ENCODE assay signal across 9 mouse cellular contexts in genomic region chr6:148001071-148001470, GRCm38 (mm10). TPM values are rescaled to one million over a fixed set of nuclear protein-coding genes. Genes with fewer than 3 reads are reported as not detected.
DNase-seq lines count a peak whose midpoint lies in the region; TF ChIP-seq lines count a peak whose summit lies in the region.
"Had no signal": no experiment of that assay in that cellular context is flagged by ENCODE, and none has a peak within 500 bp of the region (broad histone marks: within the 10 kb centered on the region; RNA-seq: fewer than 3 reads in every experiment).

No protein-coding gene starts in this region.

- no peaks in the 10 kb centered on the region for H3K36me3 ChIP-seq in heart, adult 2 months (ENCODE audit: control insufficient read depth, insufficient read depth, low read length)
- H3K36me3 ChIP-seq in thymus, adult 2 months (ENCODE audit: control insufficient read depth, insufficient read depth, low read length), result no peaks in the 10 kb centered on the region
- H3K36me3 ChIP-seq: heart, embryonic 15.5 days had no signal

- no peak overlapping the region for H3K27ac ChIP-seq in heart, adult 2 months
- no peak overlapping the region for H3K27ac ChIP-seq in thymus, adult 2 months (ENCODE audit: control insufficient read depth, insufficient read depth, low read length)
- H3K27ac ChIP-seq: heart, embryonic 15.5 days had no signal

- DNase-seq in heart, adult 2 months, result no peak
- DNase-seq in heart, postnatal 14 days, result no peak
- peak; percentile 63 for DNase-seq in 3T3-L1 (ENCODE audit: low read depth, low spot score)
- DNase-seq in ZHBTc4 (ENCODE audit: low read depth, low spot score), result peak; percentile 68
- DNase-seq in kidney, postnatal 4 days, result peak; percentile 4 to 14
- DNase-seq in thymus, postnatal 25 days, result no peak
- DNase-seq in thymus, adult 2 months, result no peak
- DNase-seq in layer of hippocampus, postnatal 36 days, result no peak

- no peak overlapping the region for H3K4me3 ChIP-seq in heart, adult 2 months
- no peak overlapping the region for H3K4me3 ChIP-seq in thymus, adult 2 months (ENCODE audit: control insufficient read depth, insufficient read depth, low read length)
- H3K4me3 ChIP-seq: heart, embryonic 15.5 days had no signal

- H3K4me1 ChIP-seq in heart, adult 2 months (ENCODE audit: control insufficient read depth, insufficient read depth, low read length), result no peaks in the 10 kb centered on the region
- H3K4me1 ChIP-seq in thymus, adult 2 months (replicated peaks; ENCODE audit: control insufficient read depth, insufficient read depth, low read length), result no peaks in the 10 kb centered on the region
- H3K4me1 ChIP-seq: heart, embryonic 15.5 days had no signal

- 28% methylated on average over 3 of the region's 3 CpGs for WGBS in heart, adult 2 months
- WGBS in thymus, adult 2 months, result 58% methylated on average over 3 of the region's 3 CpGs

- TF ChIP-seq CTCF in heart, adult 2 months (IDR thresholded peaks at IDR 0.05), result peak; percentile 66
- no peak for TF ChIP-seq CTCF in thymus, adult 2 months (IDR thresholded peaks at IDR 0.05; ENCODE audit: borderline replicate concordance, control insufficient read depth, extremely low read depth, insufficient read depth, low read length, poor library complexity)

- H3K9ac ChIP-seq in heart, adult 2 months (ENCODE audit: low read depth, low read length), result no peak overlapping the region
- H3K9ac ChIP-seq: heart, embryonic 15.5 days had no signal

- intact Hi-C loops in heart, adult 2 months (cut with DNase I), result loop anchor here (10.0 kb wide), 1 partner anchor 134 kb away; no protein-coding TSS in a partner anchor
- intact Hi-C loops in heart, postnatal 14 days (cut with DNase I), result loop anchor here (5.0 kb wide), 1 partner anchor 136 kb away; no protein-coding TSS in a partner anchor

- no peak for TF ChIP-seq EP300 in heart, adult 2 months (IDR thresholded peaks at IDR 0.05; ENCODE audit: insufficient read depth, low read depth, low read length)

- H3K79me2 ChIP-seq in heart, adult 2 months (replicated peaks; ENCODE audit: control insufficient read depth, insufficient read depth, low read length), result no peaks in the 10 kb centered on the region

- no peak for TF ChIP-seq POLR2A in heart, adult 2 months (IDR thresholded peaks at IDR 0.05; ENCODE audit: insufficient read depth, low read depth, low read length)
- TF ChIP-seq POLR2A in thymus, adult 2 months (IDR thresholded peaks at IDR 0.05; ENCODE audit: control insufficient read depth, extremely low read depth, insufficient read depth, low read length, poor library complexity), result no peak

- H3K27me3 ChIP-seq in heart, adult 2 months (ENCODE audit: control insufficient read depth, insufficient read depth, low read length), result no peaks in the 10 kb centered on the region
- H3K27me3 ChIP-seq in thymus, adult 2 months (ENCODE audit: control insufficient read depth, insufficient read depth, low read length), result no peaks in the 10 kb centered on the region
- H3K27me3 ChIP-seq: heart, embryonic 15.5 days had no signal

RNA-seq across cellular contexts. Expression of gene Far2, which starts 46.0 kb away (rescaled TPM):
- not detected for total RNA-seq in heart, adult 2 months (2021)
- 0.03 TPM in 1 of 2 replicates, not detected in the other for polyA plus RNA-seq in heart, adult 2 months (2012; rRNA removed)
- under 1 TPM in 1 of 2 experiments, not detected in 1; 0.05 TPM for total RNA-seq in heart, postnatal 14 days (2021)
- polyA plus RNA-seq in thymus, adult 2 months (2012; rRNA removed), result 0.17 and 0.22 TPM in 2 replicates
- 10 to 100 TPM; 14.3 to 16.1 TPM for total RNA-seq in layer of hippocampus, postnatal 36 days (2021)

Comparison
In these comparisons a context has a peak if more than half of its experiments do, and no peak if none do; other contexts are left out.
1. DNase-seq: peak in 3T3-L1 (single experiment), ZHBTc4 (single experiment) and kidney, postnatal 4 days (2 of 2); none in heart, adult 2 months (0 of 2), heart, postnatal 14 days (0 of 2), thymus, postnatal 25 days (single experiment), thymus, adult 2 months (single experiment) and layer of hippocampus, postnatal 36 days (0 of 2).
2. RNA of gene Far2, which starts 46.0 kb away (total RNA-seq): 14.3 to 16.1 TPM in layer of hippocampus, postnatal 36 days; 0.05 TPM in heart, postnatal 14 days and not detected in heart, adult 2 months; every median in the first group is over 10 times any median in the second.